Mouse (Mus musculus) hindbrain, embryonic 11.5 days (tissue): Measurements from ENCODE around the gene Apc2. TPM values are rescaled to one million over a fixed set of nuclear protein-coding genes. Genes with fewer than 3 reads are reported as not detected.
A peak's percentile ranks its signal among the peaks of the same experiment; 100 is the strongest.

Experiments
- ATAC-seq: fragments of 200-750 bp; cut with Nextera tagmentation; 2 replicates; pipeline ENCODE4 v1.8.0; 2017; ENCODE audit warnings: mild to moderate bottlenecking, moderate TSS enrichment, moderate library complexity; ENCODE audit not compliant: low FRiP score
- DNase-seq: peaks from one replicate; pipeline ENCODE4 v3.0.0-alpha.2; 2015; ENCODE audit warnings: low spot score
- H3K27ac ChIP-seq: fragments of 300-500 bp; sonication (generic); 2 replicates; pipeline ENCODE4 v1.5.1; 2014; ENCODE audit warnings: mild to moderate bottlenecking, low read depth, low read length
- H3K27me3 ChIP-seq: fragments of 300-500 bp; sonication (generic); 2 replicates; pipeline ENCODE4 v1.6.1; 2014; ENCODE audit warnings: mild to moderate bottlenecking, low read length, moderate library complexity, mixed read lengths; ENCODE audit not compliant: control insufficient read depth, insufficient read depth
- H3K36me3 ChIP-seq: fragments of 300-500 bp; sonication (generic); 2 replicates; pipeline ENCODE4 v1.6.1; 2014; ENCODE audit warnings: mild to moderate bottlenecking, low read length, moderate library complexity, mixed read lengths; ENCODE audit not compliant: control insufficient read depth, insufficient read depth
- H3K4me1 ChIP-seq: fragments of 300-500 bp; sonication (generic); replicated peaks from 2 replicates; pipeline ENCODE4 v1.6.1; 2014; ENCODE audit warnings: low read length, mixed read lengths; ENCODE audit not compliant: control insufficient read depth, insufficient read depth
- H3K4me2 ChIP-seq: fragments of 300-500 bp; sonication (generic); replicated peaks from 2 replicates; pipeline ENCODE4 v1.6.1; 2014; ENCODE audit warnings: mild to moderate bottlenecking, low read depth, low read length
- H3K4me3 ChIP-seq: fragments of 300-500 bp; sonication (generic); 2 replicates; pipeline ENCODE4 v1.5.1; 2014; ENCODE audit warnings: low read depth, low read length
- H3K9ac ChIP-seq: fragments of 300-500 bp; sonication (generic); 2 replicates; pipeline ENCODE4 v1.6.1; 2014; ENCODE audit warnings: low read depth, low read length
- H3K9me3 ChIP-seq: fragments of 300-500 bp; sonication (generic); 2 replicates; pipeline ENCODE4 v1.6.1; 2016; ENCODE audit warnings: low read length; ENCODE audit not compliant: control insufficient read depth
- WGBS: fragments of 180-500 bp; shearing (Covaris S2); extraction: QIAGEN DNeasy Blood & Tissue Kit; methylation state at CpG from one replicate; pipeline ENCODE4 v1.1.7; 2014; 5-methylcytosine and 5-hydroxymethylcytosine counted together
- polyA plus RNA-seq: library from polyadenylated mRNA; unstranded; fragments of >200 nt; fragmentation: Nextera tagmentation; extraction: Ambion mirVana; gene quantifications from 2 replicates; pipeline ENCODE4 v1.2.1, GENCODE M21; 2014

The Apc2 gene
- polyA plus RNA-seq, 1 experiment from 2014 or later: 101 TPM

DNA sequence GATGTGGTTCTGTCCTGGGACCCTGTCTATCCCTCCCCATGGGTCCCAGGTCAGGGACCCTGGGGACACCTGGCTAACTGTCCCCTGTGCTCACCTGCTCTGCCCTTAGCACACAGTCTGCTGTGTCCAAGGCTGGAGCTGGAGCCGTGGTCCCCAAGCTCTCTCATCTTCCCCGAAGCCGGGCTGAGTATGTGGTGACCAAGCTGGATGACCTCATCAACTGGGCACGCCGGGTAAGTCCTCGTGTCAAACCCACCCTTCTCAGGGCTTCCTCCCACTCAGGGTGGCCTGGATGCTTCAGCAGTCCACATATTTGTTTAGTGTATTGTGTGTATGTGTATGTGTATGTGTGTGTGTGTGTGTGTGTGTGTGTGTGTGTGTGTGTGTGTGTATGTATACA, 42.2 kb upstream of the Apc2 start:
- Histone ChIP-seq H3K4me1 (no peaks in the 10 kb centered on the region; the same call in 1 of the 2 replicates), H3K4me2 (no peak overlapping the region), H3K27me3 (no peaks in the 10 kb centered on the region), H3K27ac (no peak overlapping the region), H3K9ac (no peak overlapping the region), H3K36me3 (peaks cover 8% of the 10 kb centered on the region; the same call in 1 of the 2 replicates), H3K9me3 (no peaks in the 10 kb centered on the region), H3K4me3 (no peak overlapping the region)
- 91% methylated on average over 6 of the region's 6 CpGs for WGBS
- ATAC-seq: no peak
- no peak for DNase-seq

DNA sequence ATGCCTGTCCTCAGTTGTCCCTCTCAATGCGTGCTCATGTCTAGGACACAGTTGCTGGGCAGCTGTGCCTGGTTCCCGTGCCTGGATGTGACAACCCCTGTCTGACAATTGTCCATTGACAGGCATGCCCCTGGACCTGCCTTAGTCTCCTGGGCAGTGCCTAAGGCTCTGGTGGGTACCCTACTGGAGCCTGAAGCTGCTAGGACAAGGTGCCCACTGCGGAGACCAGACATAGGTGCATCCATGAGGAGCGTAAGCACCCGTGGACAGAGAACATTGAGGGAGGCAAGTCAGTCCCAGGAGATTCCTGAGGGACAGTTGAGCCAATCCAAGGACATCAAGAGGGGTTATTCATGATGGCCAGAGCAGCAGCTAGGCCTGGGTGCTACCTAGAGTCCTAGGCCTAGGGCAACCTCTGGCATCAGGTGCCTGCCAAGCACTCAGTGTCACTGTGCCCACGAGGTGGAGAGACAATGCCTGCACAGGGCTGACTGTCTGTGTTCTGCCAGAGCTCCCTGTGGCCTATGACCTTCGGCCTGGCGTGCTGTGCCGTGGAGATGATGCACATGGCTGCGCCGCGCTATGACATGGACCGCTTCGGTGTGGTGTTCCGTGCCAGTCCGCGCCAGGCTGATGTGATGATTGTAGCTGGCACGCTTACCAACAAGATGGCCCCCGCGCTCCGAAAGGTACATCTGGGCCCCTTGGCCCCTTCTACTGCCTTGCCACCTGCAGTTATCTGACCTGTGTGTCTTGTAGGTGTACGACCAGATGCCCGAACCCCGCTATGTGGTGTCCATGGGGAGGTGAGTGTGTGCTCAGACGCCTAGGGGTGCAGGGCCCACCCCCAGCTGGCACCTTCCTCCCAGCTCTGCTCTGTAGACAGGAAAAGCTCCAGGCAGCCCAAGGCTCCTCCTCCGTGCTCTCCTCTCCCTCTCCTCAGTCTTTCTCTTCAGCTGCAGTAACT, 41.2 kb upstream of the Apc2 start:
- Histone ChIP-seq H3K27ac (no peak overlapping the region), H3K4me2 (no peak overlapping the region), H3K9me3 (no peaks in the 10 kb centered on the region), H3K4me3 (no peak overlapping the region), H3K27me3 (no peaks in the 10 kb centered on the region), H3K36me3 (peaks cover 8% of the 10 kb centered on the region; the same call in 1 of the 2 replicates), H3K4me1 (peaks cover 2% of the 10 kb centered on the region; the same call in 1 of the 2 replicates), H3K9ac (no peak overlapping the region)
- WGBS: 96% methylated on average over 26 of the region's 26 CpGs
- DNase-seq (no peak), ATAC-seq (no peak)

DNA sequence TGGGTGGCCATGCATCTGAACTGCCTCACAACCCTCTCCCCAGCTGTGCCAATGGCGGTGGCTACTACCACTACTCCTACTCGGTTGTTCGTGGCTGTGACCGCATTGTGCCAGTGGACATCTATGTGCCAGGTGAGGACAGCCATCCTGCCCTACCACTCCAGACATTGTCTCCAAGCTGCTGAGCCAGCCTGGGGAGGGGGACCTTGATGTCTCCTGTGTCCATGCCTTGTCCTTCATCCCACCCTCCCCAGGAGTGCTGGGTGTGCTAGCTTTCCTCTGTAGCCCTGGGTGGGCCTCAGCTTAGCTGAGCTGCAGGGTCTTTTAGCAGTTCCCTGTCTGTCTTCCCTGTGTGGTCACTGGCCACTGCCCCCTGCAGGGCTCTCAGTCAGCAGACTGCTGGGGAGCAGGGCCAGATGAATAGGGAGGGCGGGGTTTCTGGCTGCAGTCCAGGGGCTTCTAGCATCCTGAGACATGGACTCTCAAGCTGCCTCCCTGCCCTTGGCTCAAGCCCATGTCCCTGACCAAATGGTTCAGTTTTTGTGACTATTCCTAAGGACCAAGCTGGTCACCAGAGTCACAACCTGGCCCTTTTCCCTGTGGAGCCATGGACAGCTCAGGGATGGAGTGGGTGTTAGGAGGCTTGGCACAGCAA, 39.8 kb upstream of the Apc2 start:
- Histone ChIP-seq H3K4me2 (no peak overlapping the region), H3K27me3 (no peaks in the 10 kb centered on the region), H3K4me1 (peaks cover 10% of the 10 kb centered on the region), H3K9ac (no peak overlapping the region), H3K27ac (no peak overlapping the region), H3K9me3 (no peaks in the 10 kb centered on the region), H3K4me3 (no peak overlapping the region), H3K36me3 (peaks cover 8% of the 10 kb centered on the region; the same call in 1 of the 2 replicates)
- ATAC-seq: no peak
- DNase-seq: no peak
- 91% methylated on average over 5 of the region's 5 CpGs for WGBS

DNA sequence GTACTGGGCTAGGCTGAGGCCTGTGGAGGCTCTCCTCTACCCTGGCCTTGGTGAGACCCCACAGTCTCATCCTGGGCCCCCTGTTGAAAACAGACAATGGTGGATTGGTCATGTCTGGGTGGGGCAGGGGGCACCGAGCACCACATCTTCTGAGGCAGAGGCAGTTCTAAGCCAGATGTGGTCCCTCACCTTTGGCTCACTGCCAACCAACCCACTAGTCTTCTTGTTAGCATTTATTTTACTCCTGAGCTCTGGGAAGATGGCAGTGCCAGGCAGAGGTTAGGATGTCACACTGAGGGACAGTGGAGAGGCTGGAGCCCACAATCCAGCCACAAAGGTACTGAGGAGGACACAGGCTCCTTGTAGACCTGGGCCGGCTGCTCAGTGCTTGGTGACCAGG, 37.8 kb upstream of the Apc2 start:
- H3K27me3 ChIP-seq: no peaks in the 10 kb centered on the region
- no peak overlapping the region for H3K4me2 ChIP-seq
- no peak overlapping the region for H3K9ac ChIP-seq
- H3K4me1 ChIP-seq: peaks cover 11% of the 10 kb centered on the region
- 85% methylated on average over 2 of the region's 2 CpGs for WGBS
- no peak overlapping the region for H3K4me3 ChIP-seq
- no peak overlapping the region for H3K27ac ChIP-seq
- peaks cover 8% of the 10 kb centered on the region; the same call in 1 of the 2 replicates for H3K36me3 ChIP-seq
- ATAC-seq (no peak), DNase-seq (no peak)
- no peaks in the 10 kb centered on the region for H3K9me3 ChIP-seq

DNA sequence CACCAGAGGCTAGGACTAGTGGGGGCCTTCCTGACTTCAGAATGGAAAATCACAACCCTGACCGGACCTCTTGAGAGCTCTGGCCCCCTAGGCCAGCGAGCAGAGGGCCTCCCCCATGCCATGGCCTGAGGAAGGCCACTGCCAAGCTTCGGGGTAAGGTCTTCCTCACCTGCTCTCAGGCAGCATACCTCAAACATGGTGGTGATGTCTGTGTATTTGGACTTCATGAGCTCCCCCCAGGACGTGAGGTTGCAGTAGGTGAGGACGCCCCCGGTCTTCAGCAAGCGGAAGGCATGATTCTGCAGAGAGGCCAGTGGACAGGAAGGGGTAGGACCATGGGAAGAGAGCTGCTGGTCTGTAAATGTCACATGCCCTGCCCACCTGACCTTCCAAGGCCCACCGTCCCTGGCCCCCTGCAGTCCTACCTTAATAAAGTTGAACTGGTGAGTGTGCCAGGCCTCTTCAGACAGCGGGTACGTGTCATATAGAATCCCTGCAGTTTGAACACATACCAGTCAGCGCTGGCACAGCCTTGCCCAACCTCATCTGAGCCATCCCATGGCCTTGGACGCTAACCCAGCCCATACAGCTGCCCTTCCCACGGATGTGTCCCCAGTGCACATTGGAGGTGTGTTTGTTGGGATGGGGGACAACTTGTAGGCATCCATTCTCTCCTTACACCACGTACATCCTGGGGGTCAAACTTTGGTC, 36.9 kb upstream of the Apc2 start:
- Histone ChIP-seq H3K9ac (no peak overlapping the region), H3K4me1 (peaks cover 11% of the 10 kb centered on the region), H3K27me3 (no peaks in the 10 kb centered on the region), H3K27ac (no peak overlapping the region), H3K4me3 (no peak overlapping the region; the same call in 1 of the 2 replicates), H3K9me3 (no peaks in the 10 kb centered on the region), H3K36me3 (peaks cover 8% of the 10 kb centered on the region; the same call in 1 of the 2 replicates), H3K4me2 (peak overlapping the region; percentile 93; the same call in 1 of the 2 replicates)
- WGBS: 89% methylated on average over 14 of the region's 14 CpGs
- DNase-seq (no peak), ATAC-seq (no peak)

DNA sequence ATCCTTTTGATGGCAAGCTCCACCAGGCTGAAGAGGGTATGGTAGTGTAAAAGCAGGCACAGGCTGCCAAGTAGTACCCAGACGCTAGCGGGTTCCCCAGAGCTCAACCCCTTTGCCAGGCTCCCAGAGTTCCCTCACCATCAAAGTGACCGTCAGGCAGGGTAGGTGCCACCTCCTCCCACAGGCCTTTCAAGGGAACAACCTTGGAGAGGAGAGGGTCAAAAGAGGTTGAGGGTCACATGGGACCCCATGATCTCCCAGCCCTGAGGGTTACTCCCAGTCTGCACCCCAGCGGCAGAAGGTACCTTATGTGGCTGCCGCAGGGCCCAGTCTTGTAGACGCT, 36.3 kb upstream of the Apc2 start:
- peak overlapping the region; percentile 68 for H3K9ac ChIP-seq
- H3K9me3 ChIP-seq: no peaks in the 10 kb centered on the region
- DNase-seq (no peak), ATAC-seq (no peak)
- H3K36me3 ChIP-seq: peaks cover 8% of the 10 kb centered on the region; the same call in 1 of the 2 replicates
- H3K4me3 ChIP-seq: peak overlapping the region; percentile 44; the same call in 1 of the 2 replicates
- H3K4me2 ChIP-seq: peak overlapping the region; percentile 93
- no peaks in the 10 kb centered on the region for H3K27me3 ChIP-seq
- peak overlapping the region; percentile 90; the same call in 1 of the 2 replicates for H3K27ac ChIP-seq
- H3K4me1 ChIP-seq: peaks cover 11% of the 10 kb centered on the region
- WGBS: 72% methylated on average over 6 of the region's 6 CpGs

DNA sequence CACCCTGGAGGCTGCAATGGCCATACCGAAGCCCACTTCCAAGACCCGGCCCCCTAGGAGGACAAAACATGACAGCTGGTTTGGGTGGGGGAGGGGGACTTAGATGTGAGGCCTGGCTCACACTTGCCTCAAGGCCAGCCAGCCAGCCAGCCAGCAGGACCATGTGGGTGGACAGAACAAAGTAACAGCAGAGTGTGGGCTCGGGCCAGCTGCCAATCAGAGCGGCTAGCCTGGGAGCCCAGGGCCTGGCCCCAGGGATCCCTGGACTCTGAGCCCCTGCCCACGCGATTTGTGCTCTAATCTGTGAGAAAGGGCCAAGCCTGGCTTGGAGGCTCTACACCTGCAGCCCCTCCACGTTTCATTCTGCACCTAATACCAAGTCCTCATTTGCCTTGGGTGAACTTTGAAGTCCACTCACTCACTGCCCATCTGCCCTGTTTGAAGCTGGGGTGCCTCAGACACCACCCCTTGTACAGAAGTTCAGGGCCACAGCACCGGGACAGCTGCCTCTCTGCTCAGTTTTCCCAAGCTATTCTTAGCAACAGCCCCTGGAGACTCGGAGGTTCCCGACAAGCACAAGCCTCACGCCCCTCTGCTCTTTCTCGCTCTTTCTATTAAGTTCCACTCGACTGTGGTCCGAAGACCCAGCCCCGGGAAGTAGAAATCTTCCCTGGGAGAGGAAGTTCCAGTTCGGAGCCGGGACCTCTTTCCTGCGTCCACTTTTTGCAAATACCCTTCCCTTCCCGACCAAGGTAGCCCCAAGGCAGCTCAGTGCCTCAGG, 35.7 kb upstream of the Apc2 start:
- H3K4me2 ChIP-seq: peak overlapping the region; percentile 93
- 7% methylated on average over 19 of the region's 19 CpGs for WGBS
- H3K27ac ChIP-seq: peak overlapping the region; percentile 90
- H3K4me3 ChIP-seq: peak overlapping the region; percentile 44
- no peaks in the 10 kb centered on the region for H3K9me3 ChIP-seq
- peaks cover 5% of the 10 kb centered on the region; the same call in 1 of the 2 replicates for H3K36me3 ChIP-seq
- peaks cover 11% of the 10 kb centered on the region for H3K4me1 ChIP-seq
- peak; percentile 65 for DNase-seq
- H3K27me3 ChIP-seq: no peaks in the 10 kb centered on the region
- no peak for ATAC-seq
- H3K9ac ChIP-seq: peak overlapping the region; percentile 68
